Comparison of ENCODE assay signal across 10 mouse cellular contexts in genomic region chr6:36808306-36809058, GRCm38 (mm10). TPM values are rescaled to one million over a fixed set of nuclear protein-coding genes. Genes with fewer than 3 reads are reported as not detected.
DNase-seq lines count a peak whose midpoint lies in the region; ATAC-seq lines count a peak whose summit lies in the region.
"Had no signal": no experiment of that assay in that cellular context is flagged by ENCODE, and none has a peak within 500 bp of the region (broad histone marks: within the 10 kb centered on the region; RNA-seq: fewer than 3 reads in every experiment).

No protein-coding gene starts in this region.

- peak overlapping the region; percentile 12; the same call in 1 of the 2 replicates for H3K27ac ChIP-seq in heart, embryonic 16.5 days (ENCODE audit: low read length)
- 0 out of 2 replicates have a peak overlapping the region, but pooled peaks have one; percentile 36 for H3K27ac ChIP-seq in hindbrain, embryonic 11.5 days (ENCODE audit: low read depth, low read length)
- peak overlapping the region; percentile 83 for H3K27ac ChIP-seq in midbrain, embryonic 14.5 days (replicated peaks; ENCODE audit: low read depth, low read length)

- no peaks in the 10 kb centered on the region for H3K36me3 ChIP-seq in heart, embryonic 16.5 days (ENCODE audit: control insufficient read depth, insufficient read depth)
- H3K36me3 ChIP-seq in hindbrain, embryonic 11.5 days (ENCODE audit: control insufficient read depth, insufficient read depth, low read length): no peaks in the 10 kb centered on the region
- H3K36me3 ChIP-seq in midbrain, embryonic 14.5 days (ENCODE audit: control insufficient read depth, insufficient read depth, low read length): no peaks in the 10 kb centered on the region

- H3K27me3 ChIP-seq in heart, embryonic 16.5 days (ENCODE audit: control insufficient read depth, insufficient read depth, low read length): no peaks in the 10 kb centered on the region
- peaks cover 2% of the 10 kb centered on the region; the same call in 1 of the 2 replicates for H3K27me3 ChIP-seq in hindbrain, embryonic 11.5 days (ENCODE audit: control insufficient read depth, insufficient read depth, low read length)
- no peaks in the 10 kb centered on the region for H3K27me3 ChIP-seq in midbrain, embryonic 14.5 days (ENCODE audit: control insufficient read depth, insufficient read depth, low read length)
- H3K27me3 ChIP-seq: CH12.LX had no signal

- 63% methylated on average over 7 of the region's 7 CpGs for WGBS in heart, embryonic 16.5 days
- WGBS in hindbrain, embryonic 11.5 days: 24% methylated on average over 7 of the region's 7 CpGs
- WGBS in midbrain, embryonic 14.5 days: 13% methylated on average over 7 of the region's 7 CpGs

- peak overlapping the region; percentile 77; the same call in 1 of the 2 replicates for H3K9ac ChIP-seq in heart, embryonic 16.5 days (ENCODE audit: low read length)
- H3K9ac ChIP-seq in hindbrain, embryonic 11.5 days (ENCODE audit: low read depth, low read length): peak overlapping the region; percentile 76
- peak overlapping the region; percentile 74 for H3K9ac ChIP-seq in midbrain, embryonic 14.5 days (replicated peaks; ENCODE audit: low read length)

- H3K4me2 ChIP-seq in heart, embryonic 16.5 days (ENCODE audit: low read depth, low read length): peak overlapping the region; percentile 75
- peak overlapping the region; percentile 67 for H3K4me2 ChIP-seq in hindbrain, embryonic 11.5 days (replicated peaks; ENCODE audit: low read depth, low read length)
- peak overlapping the region; percentile 58 for H3K4me2 ChIP-seq in midbrain, embryonic 14.5 days (ENCODE audit: low read length)

- intact Hi-C loops in heart, postnatal 10 days (cut with DNase I): no loop called here

- peak overlapping the region; percentile 66 for H3K4me3 ChIP-seq in heart, embryonic 16.5 days (ENCODE audit: low read length)
- H3K4me3 ChIP-seq in hindbrain, embryonic 11.5 days (ENCODE audit: low read depth, low read length): peak overlapping the region; percentile 61
- H3K4me3 ChIP-seq in midbrain, embryonic 14.5 days (replicated peaks; ENCODE audit: low read depth, low read length): peak overlapping the region; percentile 70

- H3K4me1 ChIP-seq in heart, embryonic 16.5 days (ENCODE audit: control insufficient read depth, insufficient read depth, low read length): peaks cover 8% of the 10 kb centered on the region
- H3K4me1 ChIP-seq in hindbrain, embryonic 11.5 days (replicated peaks; ENCODE audit: control insufficient read depth, insufficient read depth, low read length): peaks cover 3% of the 10 kb centered on the region; the same call in 1 of the 2 replicates
- H3K4me1 ChIP-seq in midbrain, embryonic 14.5 days (ENCODE audit: control insufficient read depth, insufficient read depth, low read length): peaks cover 25% of the 10 kb centered on the region

- ATAC-seq in heart, embryonic 16.5 days (replicated peaks; ENCODE audit: extremely low read depth, insufficient read depth, low FRiP score): no peak
- ATAC-seq in hindbrain, embryonic 11.5 days (ENCODE audit: low FRiP score): no peak
- ATAC-seq in midbrain, embryonic 14.5 days (ENCODE audit: low FRiP score, low TSS enrichment): no peak

- no peaks in the 10 kb centered on the region for H3K9me3 ChIP-seq in heart, embryonic 16.5 days (replicated peaks; ENCODE audit: control insufficient read depth, low read length)
- H3K9me3 ChIP-seq in hindbrain, embryonic 11.5 days (ENCODE audit: control insufficient read depth, low read length): no peaks in the 10 kb centered on the region
- no peaks in the 10 kb centered on the region for H3K9me3 ChIP-seq in midbrain, embryonic 14.5 days (ENCODE audit: control insufficient read depth, low read length)

- DNase-seq in heart, postnatal 10 days: no peak
- DNase-seq in embryo, embryonic 11 days: peak; percentile 45
- no peak for DNase-seq in hindbrain, embryonic 11.5 days (ENCODE audit: low spot score)
- DNase-seq in midbrain, embryonic 14.5 days: no peak
- DNase-seq in thymus, adult 18-20 months: no peak
- no peak for DNase-seq in right cerebral cortex, postnatal 25 days
- DNase-seq in c-Kit-positive CD71-positive TER-119-positive erythroid progenitor cells, embryonic 14.5 days (ENCODE audit: low spot score): no peak
- DNase-seq: gastrocnemius, postnatal 25 days had no signal

RNA-seq across cellular contexts. Expression of gene Ptn, which starts 1.5 kb away (rescaled TPM):
- polyA plus RNA-seq in heart, embryonic 16.5 days (2015; fragmentation: Nextera tagmentation; extraction: Ambion mirVana): 245 and 273 TPM in 2 replicates
- total RNA-seq in heart, postnatal 10 days (2021): 10 to 100 TPM; 51.2 to 60.1 TPM
- polyA plus RNA-seq in hindbrain, embryonic 11.5 days (2014; fragmentation: Nextera tagmentation; extraction: Ambion mirVana): 385 and 413 TPM in 2 replicates
- polyA plus RNA-seq in midbrain, embryonic 14.5 days (2014; fragmentation: Nextera tagmentation; extraction: Ambion mirVana): 680 and 686 TPM in 2 replicates
- total RNA-seq: CH12.LX had no signal

Comparison
In these comparisons a context has a peak if more than half of its experiments do, and no peak if none do; other contexts are left out.
1. H3K27ac ChIP-seq: peak in every context shown above with its lines; median percentile 83 in midbrain, embryonic 14.5 days; 36 in hindbrain, embryonic 11.5 days; 12 in heart, embryonic 16.5 days.